Comparison of ENCODE assay signal across 21 mouse cellular contexts in genomic region chr13:14065701-14066100, GRCm38 (mm10). TPM values are rescaled to one million over a fixed set of nuclear protein-coding genes. Genes with fewer than 3 reads are reported as not detected.
DNase-seq lines count a peak whose midpoint lies in the region; ATAC-seq and TF ChIP-seq lines count a peak whose summit lies in the region.
"Had no signal": no experiment of that assay in that cellular context is flagged by ENCODE, and none has a peak within 500 bp of the region (broad histone marks: within the 10 kb centered on the region; RNA-seq: fewer than 3 reads in every experiment).

No protein-coding gene starts in this region.

- H3ac ChIP-seq in myocyte (ENCODE audit: control insufficient read depth, insufficient read length): no peak overlapping the region

- TF ChIP-seq CTCF in kidney, adult 2 months (conservative IDR thresholded peaks at IDR 0.05; ENCODE audit: insufficient read depth, insufficient read length, low read depth, low read length): no peak

- no peak for ATAC-seq in erythroblast, adult 5-6 weeks (replicated peaks; ENCODE audit: low FRiP score, poor library complexity, severe bottlenecking)
- ATAC-seq in hindbrain, embryonic 13.5 days (ENCODE audit: low FRiP score): no peak
- no peak for ATAC-seq in hindbrain, embryonic 11.5 days (ENCODE audit: low FRiP score)
- ATAC-seq in midbrain, embryonic 16.5 days: no peak
- ATAC-seq: midbrain, embryonic 13.5 days had no signal

- peak overlapping the region; percentile 89 for H3K4me3 ChIP-seq in erythroblast, embryonic 14.5 days (replicated peaks)
- no peak overlapping the region for H3K4me3 ChIP-seq in hindbrain, embryonic 13.5 days
- no peak overlapping the region for H3K4me3 ChIP-seq in hindbrain, embryonic 11.5 days (ENCODE audit: low read depth, low read length)
- H3K4me3 ChIP-seq in midbrain, embryonic 10.5 days: peak overlapping the region; percentile 98; the same call in 1 of the 2 replicates
- no peak overlapping the region for H3K4me3 ChIP-seq in midbrain, embryonic 16.5 days (ENCODE audit: low read depth, low read length)
- peak overlapping the region; percentile 88 for H3K4me3 ChIP-seq in myocyte
- no peak overlapping the region for H3K4me3 ChIP-seq in kidney, adult 2 months (ENCODE audit: insufficient read depth, low read depth, low read length)

- no peaks in the 10 kb centered on the region for H3K9me3 ChIP-seq in erythroblast, embryonic 14.5 days (ENCODE audit: control insufficient read depth, low read length)
- H3K9me3 ChIP-seq in hindbrain, embryonic 13.5 days: no peaks in the 10 kb centered on the region
- H3K9me3 ChIP-seq in hindbrain, embryonic 11.5 days (ENCODE audit: control insufficient read depth, low read length): no peaks in the 10 kb centered on the region
- H3K9me3 ChIP-seq in midbrain, embryonic 10.5 days (replicated peaks): no peaks in the 10 kb centered on the region
- no peaks in the 10 kb centered on the region for H3K9me3 ChIP-seq in midbrain, embryonic 16.5 days (replicated peaks; ENCODE audit: control insufficient read depth, low read length, poor library complexity, severe bottlenecking)
- H3K9me3 ChIP-seq: embryonic facial prominence, embryonic 12.5 days; G1E; limb, embryonic 15.5 days; lung, embryonic 15.5 days; midbrain, embryonic 13.5 days had no signal

- peaks cover 49% of the 10 kb centered on the region for H3K4me1 ChIP-seq in erythroblast, embryonic 14.5 days (ENCODE audit: control insufficient read depth)
- peaks cover 45% of the 10 kb centered on the region for H3K4me1 ChIP-seq in hindbrain, embryonic 13.5 days (replicated peaks)
- H3K4me1 ChIP-seq in hindbrain, embryonic 11.5 days (replicated peaks; ENCODE audit: control insufficient read depth, insufficient read depth, low read length): no peaks in the 10 kb centered on the region
- H3K4me1 ChIP-seq in midbrain, embryonic 10.5 days: peaks cover 28% of the 10 kb centered on the region
- H3K4me1 ChIP-seq in midbrain, embryonic 16.5 days (ENCODE audit: control insufficient read depth, insufficient read depth, low read length): peaks cover 34% of the 10 kb centered on the region
- peaks cover 20% of the 10 kb centered on the region for H3K4me1 ChIP-seq in kidney, adult 2 months (ENCODE audit: control insufficient read depth, insufficient read depth, low read length)

- H3K27ac ChIP-seq in hindbrain, embryonic 13.5 days: no peak overlapping the region
- no peak overlapping the region for H3K27ac ChIP-seq in hindbrain, embryonic 11.5 days (ENCODE audit: low read depth, low read length)
- H3K27ac ChIP-seq in midbrain, embryonic 10.5 days (replicated peaks): no peak overlapping the region
- no peak overlapping the region for H3K27ac ChIP-seq in midbrain, embryonic 16.5 days (ENCODE audit: low read length)
- no peak overlapping the region for H3K27ac ChIP-seq in kidney, adult 2 months (ENCODE audit: insufficient read depth, low read depth, low read length)
- H3K27ac ChIP-seq: embryonic facial prominence, embryonic 12.5 days; limb, embryonic 15.5 days; lung, embryonic 15.5 days; midbrain, embryonic 13.5 days had no signal

- WGBS in hindbrain, embryonic 13.5 days: 91% methylated on average over 1 of the region's 1 CpGs
- 75% methylated on average over 1 of the region's 1 CpGs for WGBS in hindbrain, embryonic 11.5 days
- 86% methylated on average over 1 of the region's 1 CpGs for WGBS in midbrain, embryonic 10.5 days
- 69% methylated on average over 1 of the region's 1 CpGs for WGBS in midbrain, embryonic 16.5 days
- 79% methylated on average over 1 of the region's 1 CpGs for WGBS in kidney, adult 2 months

- H3K4me2 ChIP-seq in hindbrain, embryonic 13.5 days: peak overlapping the region; percentile 15
- H3K4me2 ChIP-seq in hindbrain, embryonic 11.5 days (replicated peaks; ENCODE audit: low read depth, low read length): no peak overlapping the region
- H3K4me2 ChIP-seq in midbrain, embryonic 16.5 days (ENCODE audit: low read length): no peak overlapping the region
- no peak overlapping the region for H3K4me2 ChIP-seq in myocyte (ENCODE audit: low read depth)

- H3K79me2 ChIP-seq in myocyte (ENCODE audit: control insufficient read depth, insufficient read depth): peaks cover 85% of the 10 kb centered on the region

- peaks cover 38% of the 10 kb centered on the region for H3K36me3 ChIP-seq in erythroblast, embryonic 14.5 days (ENCODE audit: control insufficient read depth)
- 0 out of 2 replicates have a peak, but pooled peaks cover 5% of the 10 kb centered on the region for H3K36me3 ChIP-seq in hindbrain, embryonic 13.5 days
- H3K36me3 ChIP-seq in hindbrain, embryonic 11.5 days (ENCODE audit: control insufficient read depth, insufficient read depth, low read length): no peaks in the 10 kb centered on the region
- peaks cover 39% of the 10 kb centered on the region for H3K36me3 ChIP-seq in midbrain, embryonic 10.5 days
- H3K36me3 ChIP-seq in midbrain, embryonic 16.5 days (ENCODE audit: control insufficient read depth, insufficient read depth, low read length): no peaks in the 10 kb centered on the region
- H3K36me3 ChIP-seq in myocyte (ENCODE audit: control insufficient read depth, insufficient read depth): peaks cover 14% of the 10 kb centered on the region
- H3K36me3 ChIP-seq in kidney, adult 2 months (ENCODE audit: control insufficient read depth, insufficient read depth, low read length): no peaks in the 10 kb centered on the region
- H3K36me3 ChIP-seq: limb, embryonic 15.5 days had no signal

- no peak for DNase-seq in hindbrain, embryonic 11.5 days (ENCODE audit: low spot score)
- no peak for DNase-seq in midbrain, embryonic 10.5 days (ENCODE audit: low spot score)
- DNase-seq in kidney, adult 2 months: no peak
- DNase-seq: adrenal gland, postnatal 14 days; cerebellum, adult 9-11 months; gastrocnemius, postnatal 10 days; heart, adult 11 months; kidney, adult 8-10 months; kidney, postnatal 14 days; lung, postnatal 4 days; right cerebral cortex, adult 18-20 months had no signal

- no peak for TF ChIP-seq POLR2A in myocyte (IDR thresholded peaks at IDR 0.05; ENCODE audit: insufficient read length, low read depth)
- TF ChIP-seq POLR2A in kidney, adult 2 months (IDR thresholded peaks at IDR 0.05; ENCODE audit: low read depth, low read length): no peak

- no peak overlapping the region for H3K9ac ChIP-seq in hindbrain, embryonic 13.5 days
- H3K9ac ChIP-seq in hindbrain, embryonic 11.5 days (ENCODE audit: low read depth, low read length): no peak overlapping the region
- no peak overlapping the region for H3K9ac ChIP-seq in midbrain, embryonic 16.5 days (ENCODE audit: low read depth, low read length)
- H3K9ac ChIP-seq: limb, embryonic 15.5 days had no signal

- no peaks in the 10 kb centered on the region for H3K27me3 ChIP-seq in erythroblast, embryonic 14.5 days (ENCODE audit: control insufficient read depth)
- no peaks in the 10 kb centered on the region for H3K27me3 ChIP-seq in hindbrain, embryonic 13.5 days
- no peaks in the 10 kb centered on the region for H3K27me3 ChIP-seq in hindbrain, embryonic 11.5 days (ENCODE audit: control insufficient read depth, insufficient read depth, low read length)
- H3K27me3 ChIP-seq in midbrain, embryonic 10.5 days (ENCODE audit: low read depth, poor library complexity, severe bottlenecking): no peaks in the 10 kb centered on the region
- H3K27me3 ChIP-seq in midbrain, embryonic 16.5 days (ENCODE audit: control insufficient read depth, insufficient read depth, low read depth, low read length): no peaks in the 10 kb centered on the region
- no peaks in the 10 kb centered on the region for H3K27me3 ChIP-seq in myocyte (ENCODE audit: control insufficient read depth, insufficient read depth, insufficient read length)
- H3K27me3 ChIP-seq in kidney, adult 2 months (replicated peaks; ENCODE audit: control insufficient read depth, insufficient read depth, low read length): no peaks in the 10 kb centered on the region
- H3K27me3 ChIP-seq: embryonic facial prominence, embryonic 12.5 days; limb, embryonic 15.5 days; lung, embryonic 15.5 days; midbrain, embryonic 13.5 days had no signal

RNA-seq across cellular contexts. Expression of gene Ggps1, which starts 2.4 kb away (rescaled TPM):
- 0.13 and 0.23 TPM in 2 replicates for polyA plus RNA-seq in erythroblast, embryonic 14.5 days (2012)
- total RNA-seq in erythroblast, adult 5-6 weeks (2015; ENCODE audit: low replicate concordance): 13.4 and 34.7 TPM in 2 replicates
- total RNA-seq in erythroblast, adult 5-6 weeks (2017; ENCODE audit: low replicate concordance): 25.8 and 30.6 TPM in 2 replicates
- polyA plus RNA-seq in hindbrain, embryonic 13.5 days (2015; fragmentation: Nextera tagmentation; extraction: Ambion mirVana): 79.2 and 83.9 TPM in 2 replicates
- 75.2 and 89.4 TPM in 2 replicates for polyA plus RNA-seq in hindbrain, embryonic 11.5 days (2014; fragmentation: Nextera tagmentation; extraction: Ambion mirVana)
- 58.7 and 67.4 TPM in 2 replicates for polyA plus RNA-seq in midbrain, embryonic 10.5 days (2016; fragmentation: Nextera tagmentation; extraction: Ambion mirVana)
- polyA plus RNA-seq in midbrain, embryonic 16.5 days (2015; fragmentation: Nextera tagmentation; extraction: Ambion mirVana): 80.6 and 81.0 TPM in 2 replicates
- 8.6 TPM for polyA plus RNA-seq in myocyte (2012; fragmentation: generic; extraction: Trizol)
- 9.9 and 13.8 TPM in 2 replicates for polyA plus RNA-seq in kidney, adult 2 months (2012; rRNA removed)

RNA-seq across cellular contexts. Expression of gene Arid4b, which starts 2.7 kb away (rescaled TPM):
- polyA plus RNA-seq in erythroblast, embryonic 14.5 days (2012): 0.57 and 0.62 TPM in 2 replicates
- 102 and 126 TPM in 2 replicates for total RNA-seq in erythroblast, adult 5-6 weeks (2015; ENCODE audit: low replicate concordance)
- total RNA-seq in erythroblast, adult 5-6 weeks (2017; ENCODE audit: low replicate concordance): 186 and 206 TPM in 2 replicates
- polyA plus RNA-seq in hindbrain, embryonic 13.5 days (2015; fragmentation: Nextera tagmentation; extraction: Ambion mirVana): 97.0 and 99.6 TPM in 2 replicates
- 78.9 and 113 TPM in 2 replicates for polyA plus RNA-seq in hindbrain, embryonic 11.5 days (2014; fragmentation: Nextera tagmentation; extraction: Ambion mirVana)
- 63.3 and 77.4 TPM in 2 replicates for polyA plus RNA-seq in midbrain, embryonic 10.5 days (2016; fragmentation: Nextera tagmentation; extraction: Ambion mirVana)
- polyA plus RNA-seq in midbrain, embryonic 16.5 days (2015; fragmentation: Nextera tagmentation; extraction: Ambion mirVana): 80.9 and 89.7 TPM in 2 replicates
- polyA plus RNA-seq in myocyte (2012; fragmentation: generic; extraction: Trizol): 3.7 TPM
- polyA plus RNA-seq in kidney, adult 2 months (2012; rRNA removed): 3.9 and 4.0 TPM in 2 replicates

RNA-seq across cellular contexts. Expression of gene Tbce, which starts 26.3 kb away (rescaled TPM):
- polyA plus RNA-seq in erythroblast, embryonic 14.5 days (2012): 0.36 and 0.59 TPM in 2 replicates
- 54.1 and 95.3 TPM in 2 replicates for total RNA-seq in erythroblast, adult 5-6 weeks (2015; ENCODE audit: low replicate concordance)
- 71.3 and 80.4 TPM in 2 replicates for total RNA-seq in erythroblast, adult 5-6 weeks (2017; ENCODE audit: low replicate concordance)
- 106 and 125 TPM in 2 replicates for polyA plus RNA-seq in hindbrain, embryonic 13.5 days (2015; fragmentation: Nextera tagmentation; extraction: Ambion mirVana)
- 74.7 and 78.5 TPM in 2 replicates for polyA plus RNA-seq in hindbrain, embryonic 11.5 days (2014; fragmentation: Nextera tagmentation; extraction: Ambion mirVana)
- 50.9 and 65.6 TPM in 2 replicates for polyA plus RNA-seq in midbrain, embryonic 10.5 days (2016; fragmentation: Nextera tagmentation; extraction: Ambion mirVana)
- 106 TPM in 2 replicates for polyA plus RNA-seq in midbrain, embryonic 16.5 days (2015; fragmentation: Nextera tagmentation; extraction: Ambion mirVana)
- 20.3 TPM for polyA plus RNA-seq in myocyte (2012; fragmentation: generic; extraction: Trizol)
- 15.1 and 15.3 TPM in 2 replicates for polyA plus RNA-seq in kidney, adult 2 months (2012; rRNA removed)

Comparison
In these comparisons a context has a peak if more than half of its experiments do, and no peak if none do; other contexts are left out.
1. H3K4me3 ChIP-seq: peak in erythroblast, embryonic 14.5 days (single experiment), midbrain, embryonic 10.5 days (single experiment) and myocyte (single experiment); none in hindbrain, embryonic 13.5 days (single experiment), hindbrain, embryonic 11.5 days (single experiment), midbrain, embryonic 16.5 days (single experiment) and kidney, adult 2 months (single experiment).
2. RNA of gene Arid4b, which starts 2.7 kb away (polyA plus RNA-seq): 78.9 to 113 TPM in hindbrain, embryonic 11.5 days, 97.0 to 99.6 TPM in hindbrain, embryonic 13.5 days, 80.9 to 89.7 TPM in midbrain, embryonic 16.5 days and 63.3 to 77.4 TPM in midbrain, embryonic 10.5 days; 3.9 to 4.0 TPM in kidney, adult 2 months, 3.7 TPM in myocyte (single experiment) and 0.57 to 0.62 TPM in erythroblast, embryonic 14.5 days; every median in the first group is over 10 times any median in the second.
3. RNA of gene Tbce, which starts 26.3 kb away (polyA plus RNA-seq): 106 to 125 TPM in hindbrain, embryonic 13.5 days, 106 TPM in midbrain, embryonic 16.5 days, 74.7 to 78.5 TPM in hindbrain, embryonic 11.5 days, 50.9 to 65.6 TPM in midbrain, embryonic 10.5 days, 20.3 TPM in myocyte (single experiment) and 15.1 to 15.3 TPM in kidney, adult 2 months; 0.36 to 0.59 TPM in erythroblast, embryonic 14.5 days; every median in the first group is over 10 times any median in the second.